Mouse (Mus musculus) liver, embryonic 16.5 days (tissue): Measurements from ENCODE around the gene Astn2. TPM values are rescaled to one million over a fixed set of nuclear protein-coding genes. Genes with fewer than 3 reads are reported as not detected.

ENCODE experiments used
- ATAC-seq: fragments of 200-750 bp; cut with Nextera tagmentation; 2 replicates; pipeline ENCODE4 v1.8.0; 2017; ENCODE audit warnings: low read depth, mild to moderate bottlenecking, moderate number of reproducible peaks, moderate library complexity
- H3K27ac ChIP-seq: fragments of 300-500 bp; sonication (generic); 2 replicates; pipeline ENCODE4 v1.5.1; 2014; ENCODE audit warnings: mild to moderate bottlenecking, low read length
- H3K27me3 ChIP-seq: fragments of 300-500 bp; sonication (generic); 2 replicates; pipeline ENCODE4 v1.6.1; 2014; ENCODE audit warnings: low read depth, low read length, mixed read lengths; ENCODE audit not compliant: control insufficient read depth, insufficient read depth
- H3K36me3 ChIP-seq: fragments of 300-500 bp; sonication (generic); 2 replicates; pipeline ENCODE4 v1.6.1; 2014; ENCODE audit warnings: mild to moderate bottlenecking; ENCODE audit not compliant: control insufficient read depth, insufficient read depth
- H3K4me1 ChIP-seq: fragments of 300-500 bp; sonication (generic); 2 replicates; pipeline ENCODE4 v1.6.1; 2014; ENCODE audit warnings: low read depth, low read length, mixed read lengths; ENCODE audit not compliant: control insufficient read depth
- H3K4me2 ChIP-seq: fragments of 300-500 bp; sonication (generic); 2 replicates; pipeline ENCODE4 v1.6.1; 2014; ENCODE audit warnings: low read depth, low read length, mixed read lengths
- H3K4me3 ChIP-seq: fragments of 300-500 bp; sonication (generic); 2 replicates; pipeline ENCODE4 v1.5.1; 2014; ENCODE audit warnings: low read depth, mild to moderate bottlenecking, low read length
- H3K9ac ChIP-seq: fragments of 300-500 bp; sonication (generic); 2 replicates; pipeline ENCODE4 v1.6.1; 2014; ENCODE audit warnings: low read depth, low read length
- H3K9me3 ChIP-seq: fragments of 300-500 bp; sonication (generic); replicated peaks from 2 replicates; pipeline ENCODE4 v1.6.1; 2016; ENCODE audit warnings: low read length; ENCODE audit not compliant: control insufficient read depth
- WGBS: fragments of 180-500 bp; shearing (Covaris S2); extraction: QIAGEN DNeasy Blood & Tissue Kit; methylation state at CpG from one replicate; pipeline ENCODE4 v1.1.7; 2014; ENCODE audit not compliant: insufficient replicate concordance; 5-methylcytosine and 5-hydroxymethylcytosine counted together
- polyA plus RNA-seq: library from polyadenylated mRNA; unstranded; fragments of >200 nt; fragmentation: Nextera tagmentation; extraction: Ambion mirVana; gene quantifications from 2 replicates; pipeline ENCODE4 v1.2.1, GENCODE M21; 2015

The Astn2 gene
- polyA plus RNA-seq, 1 experiment from 2014 or later = not detected

GRCm38 (mm10) chr4:66401186-66401681, 3.2 kb downstream of the Astn2 start:
- no peak overlapping the region for H3K27ac ChIP-seq
- 20% methylated on average over 8 of the region's 8 CpGs for WGBS
- H3K27me3 ChIP-seq = peaks cover 31% of the 10 kb centered on the region

GRCm38 (mm10) chr4:66399066-66399465, 5.3 kb downstream of the Astn2 start:
- no peaks in the 10 kb centered on the region for H3K36me3 ChIP-seq
- ATAC-seq = no peak
- no peak overlapping the region for H3K9ac ChIP-seq
- no peak overlapping the region for H3K27ac ChIP-seq
- 39% methylated on average over 4 of the region's 4 CpGs for WGBS
- H3K4me3 ChIP-seq = no peak overlapping the region
- no peaks in the 10 kb centered on the region for H3K4me1 ChIP-seq
- H3K9me3 ChIP-seq = no peaks in the 10 kb centered on the region
- H3K4me2 ChIP-seq = no peak overlapping the region
- peaks cover 21% of the 10 kb centered on the region for H3K27me3 ChIP-seq

More at GRCm38 (mm10) chr4:66401186-66401681, 3.2 kb downstream of the Astn2 start:
- Histone ChIP-seq H3K4me3 (no peak overlapping the region), H3K4me1 (no peaks in the 10 kb centered on the region), H3K4me2 (no peak overlapping the region), H3K9me3 (no peaks in the 10 kb centered on the region), H3K36me3 (no peaks in the 10 kb centered on the region), H3K9ac (no peak overlapping the region)
- ATAC-seq = no peak

DNA sequence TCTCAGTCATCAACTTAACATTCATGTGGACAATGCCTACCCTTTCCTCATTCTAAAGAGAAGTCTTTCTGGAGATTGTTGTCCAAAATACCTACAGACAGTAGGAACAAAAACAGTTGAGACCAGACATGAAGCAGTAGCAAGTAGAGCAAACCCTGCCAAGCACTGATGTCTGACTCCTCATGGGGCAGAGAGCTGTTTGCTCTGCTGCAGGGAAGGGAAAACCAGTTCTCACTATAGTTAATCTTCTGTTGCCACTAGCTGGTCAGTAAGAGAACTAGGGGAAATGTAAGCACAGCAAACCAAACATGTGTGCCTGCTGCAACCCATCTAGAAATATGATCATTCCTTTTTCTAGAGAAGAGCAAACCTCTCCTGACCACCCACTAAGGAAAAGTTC, 7.2 kb downstream of the Astn2 start:
- Histone ChIP-seq H3K27me3 (peaks cover 2% of the 10 kb centered on the region), H3K4me2 (no peak overlapping the region), H3K9ac (no peak overlapping the region), H3K4me1 (no peaks in the 10 kb centered on the region), H3K4me3 (no peak overlapping the region), H3K36me3 (no peaks in the 10 kb centered on the region), H3K9me3 (no peaks in the 10 kb centered on the region), H3K27ac (no peak overlapping the region)
- no peak for ATAC-seq

DNA sequence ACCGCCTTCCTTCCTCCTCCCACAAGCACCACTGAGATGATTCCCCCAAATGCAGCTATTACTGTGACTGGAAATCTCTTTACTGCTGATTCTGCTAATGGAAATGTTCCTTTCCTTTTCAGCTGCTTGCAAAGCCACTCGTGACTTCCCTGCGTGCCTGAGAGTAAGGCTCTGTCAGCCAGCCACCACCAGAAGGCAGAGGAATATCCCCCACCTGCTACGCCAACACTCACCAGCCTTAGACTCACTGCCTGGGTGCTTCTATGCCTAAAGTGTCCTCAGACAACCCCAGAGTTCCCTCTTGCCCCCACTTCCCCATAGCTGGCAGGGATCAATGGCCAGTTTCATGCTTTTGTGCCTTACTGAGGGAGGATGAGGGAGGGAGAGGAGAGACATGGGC, 11.1 kb downstream of the Astn2 start:
- H3K4me1 ChIP-seq = no peaks in the 10 kb centered on the region
- no peaks in the 10 kb centered on the region for H3K9me3 ChIP-seq
- H3K9ac ChIP-seq = no peak overlapping the region
- no peak overlapping the region for H3K27ac ChIP-seq
- H3K4me2 ChIP-seq = no peak overlapping the region
- H3K27me3 ChIP-seq = no peaks in the 10 kb centered on the region
- H3K36me3 ChIP-seq = no peaks in the 10 kb centered on the region
- ATAC-seq = no peak
- WGBS = 59% methylated on average over 4 of the region's 4 CpGs
- H3K4me3 ChIP-seq = no peak overlapping the region

DNA sequence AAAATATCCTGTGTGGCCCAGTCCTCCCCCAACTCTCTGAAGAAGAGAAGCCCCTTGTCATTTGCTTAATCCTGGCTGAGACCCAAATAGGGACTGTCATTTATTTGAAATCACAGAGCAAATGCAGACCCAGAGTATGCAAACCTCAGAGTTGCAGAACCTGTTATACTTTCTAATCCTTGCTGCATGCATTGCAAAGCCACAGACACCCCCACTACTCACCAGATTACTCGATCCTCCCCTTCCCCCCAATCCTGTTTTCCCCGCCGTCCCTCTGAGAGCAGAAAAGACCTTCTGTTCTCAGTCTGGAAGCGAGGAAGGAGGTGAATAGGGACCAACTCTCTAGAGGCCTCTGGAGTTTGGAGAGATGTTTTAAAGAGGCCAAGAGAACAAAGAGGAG, 13.9 kb downstream of the Astn2 start:
- H3K27ac ChIP-seq = no peak overlapping the region
- 35% methylated on average over 4 of the region's 4 CpGs for WGBS
- H3K4me2 ChIP-seq = no peak overlapping the region
- no peaks in the 10 kb centered on the region for H3K9me3 ChIP-seq
- no peak for ATAC-seq
- no peaks in the 10 kb centered on the region for H3K27me3 ChIP-seq
- no peaks in the 10 kb centered on the region for H3K36me3 ChIP-seq
- no peaks in the 10 kb centered on the region for H3K4me1 ChIP-seq
- H3K4me3 ChIP-seq = no peak overlapping the region
- H3K9ac ChIP-seq = no peak overlapping the region

GRCm38 (mm10) chr4:66378586-66378985, 25.8 kb downstream of the Astn2 start:
- Histone ChIP-seq H3K27ac (no peak overlapping the region), H3K4me3 (no peak overlapping the region), H3K9ac (no peak overlapping the region), H3K9me3 (no peaks in the 10 kb centered on the region), H3K4me1 (no peaks in the 10 kb centered on the region), H3K27me3 (no peaks in the 10 kb centered on the region), H3K36me3 (no peaks in the 10 kb centered on the region), H3K4me2 (no peak overlapping the region)
- WGBS = 22% methylated on average over 2 of the region's 2 CpGs
- no peak for ATAC-seq

DNA sequence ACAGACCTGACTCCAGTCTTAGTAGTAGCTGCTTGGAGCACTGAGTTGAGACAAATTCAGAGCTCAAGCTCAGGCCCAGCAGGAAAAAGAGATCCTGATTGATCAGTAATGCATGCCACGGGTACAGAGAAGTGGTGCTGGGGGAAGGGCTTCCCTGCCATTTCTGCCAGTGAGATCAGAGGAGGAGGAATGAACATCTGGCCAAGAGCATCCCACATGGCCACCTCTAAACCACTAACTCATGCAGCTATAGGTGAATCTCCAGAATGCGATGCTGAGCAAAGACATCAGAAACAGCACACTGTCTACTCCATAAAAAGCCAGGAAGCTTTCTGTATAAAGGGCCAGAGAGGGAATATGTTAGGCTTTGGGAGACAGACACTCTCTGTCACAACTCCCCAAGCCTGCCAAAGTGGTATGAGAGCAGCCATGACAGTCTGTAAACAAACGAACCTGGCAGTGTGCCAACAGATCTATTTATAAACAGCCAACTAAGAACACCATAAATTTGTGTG, 33.8 kb downstream of the Astn2 start:
- Histone ChIP-seq H3K4me2 (no peak overlapping the region), H3K36me3 (no peaks in the 10 kb centered on the region), H3K27ac (no peak overlapping the region), H3K9ac (no peak overlapping the region), H3K4me3 (no peak overlapping the region), H3K27me3 (no peaks in the 10 kb centered on the region), H3K4me1 (no peaks in the 10 kb centered on the region), H3K9me3 (no peaks in the 10 kb centered on the region)
- ATAC-seq = no peak
- 46% methylated on average over 3 of the region's 3 CpGs for WGBS

DNA sequence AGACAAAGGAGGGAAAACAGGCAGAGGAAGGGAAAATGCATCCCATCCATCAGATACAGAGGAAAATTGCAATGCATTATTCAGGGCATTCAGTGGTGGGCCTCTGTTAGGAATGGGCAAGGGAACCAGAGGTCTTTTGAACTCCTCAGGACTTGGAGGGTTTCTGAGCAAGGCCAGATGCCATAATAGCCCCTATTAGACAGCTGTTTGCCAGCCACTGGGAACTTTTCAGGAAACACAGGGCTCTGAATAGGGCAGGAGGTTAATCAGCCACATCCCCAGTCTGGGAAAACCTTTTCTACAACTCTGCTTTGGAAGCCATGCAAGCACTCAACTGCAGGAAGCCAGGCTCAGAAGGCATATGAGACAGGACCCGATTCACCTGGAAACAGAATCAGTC, 38.9 kb downstream of the Astn2 start:
- Histone ChIP-seq H3K9ac (no peak overlapping the region), H3K4me1 (no peaks in the 10 kb centered on the region), H3K36me3 (no peaks in the 10 kb centered on the region), H3K4me2 (no peak overlapping the region), H3K4me3 (no peak overlapping the region), H3K27me3 (no peaks in the 10 kb centered on the region), H3K27ac (no peak overlapping the region), H3K9me3 (no peaks in the 10 kb centered on the region)
- ATAC-seq = no peak
- WGBS = 43% methylated on average over 1 of the region's 1 CpGs

DNA sequence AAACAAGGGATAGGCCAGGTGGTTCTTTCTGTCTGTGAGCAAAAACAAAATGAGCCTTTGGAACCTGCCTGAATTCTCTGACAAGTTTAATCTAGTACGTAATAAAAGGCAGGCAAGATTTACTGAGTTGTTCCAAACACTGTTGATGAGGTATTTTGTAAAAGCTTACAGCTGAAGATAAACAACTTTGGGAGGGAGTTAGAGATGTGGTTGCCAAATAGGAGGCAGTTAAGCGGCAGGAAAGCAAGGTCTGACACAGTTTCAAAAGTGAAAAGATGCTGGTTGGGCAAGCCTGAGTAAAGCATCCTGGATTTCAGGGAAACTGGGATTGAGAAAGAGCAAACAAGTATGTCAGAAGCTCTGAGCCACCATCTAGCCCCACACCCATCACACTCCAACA, 59.8 kb downstream of the Astn2 start:
- H3K36me3 ChIP-seq = no peaks in the 10 kb centered on the region
- ATAC-seq = no peak

More for the DNA sequence above, 59.8 kb downstream of the Astn2 start:
- H3K27ac ChIP-seq = no peak overlapping the region
- no peaks in the 10 kb centered on the region for H3K9me3 ChIP-seq
- no peak overlapping the region for H3K4me3 ChIP-seq
- H3K27me3 ChIP-seq = no peaks in the 10 kb centered on the region
- H3K4me1 ChIP-seq = no peaks in the 10 kb centered on the region
- H3K9ac ChIP-seq = no peak overlapping the region
- 56% methylated on average over 2 of the region's 2 CpGs for WGBS
- H3K4me2 ChIP-seq = no peak overlapping the region
